Mouse (Mus musculus): ENCODE results near the gene Scn3a. TPM values are rescaled to one million over a fixed set of nuclear protein-coding genes. Genes with fewer than 3 reads are reported as not detected.

Gene Scn3a
- polyA plus RNA-seq (2015; fragmentation: Nextera tagmentation; extraction: Ambion mirVana): 1.5 and 3.6 TPM in 2 replicates

- Histone ChIP-seq H3K36me3 (no peaks in the 10 kb centered on the region), H3K4me3 (replicated peaks) (no peak within 1 kb of the TSS), H3K9me3 (no peaks in the 10 kb centered on the region), H3K27me3 (replicated peaks) (no peaks in the 10 kb centered on the region), H3K4me2 (replicated peaks) (no peak within 1 kb of the TSS), H3K27ac (no peak within 1 kb of the TSS), H3K4me1 (replicated peaks) (no peaks in the 10 kb centered on the region), H3K9ac (no peak within 1 kb of the TSS)
- peak; percentile 47 for ATAC-seq
- 24% methylated on average over 16 of the region's 16 CpGs for WGBS
Observed at GRCm38 (mm10) chr2:65566793-65567787, at the start of gene Scn3a. Gene Scn3a, minus strand, starts transcription at chr2:65567627.

GRCm38 (mm10) chr2:65611887-65612286 is 44.5 kb upstream of the Scn3a start:
- Histone ChIP-seq H3K9me3 (no peaks in the 10 kb centered on the region), H3K9ac (no peak overlapping the region), H3K27ac (no peak overlapping the region), H3K4me2 (replicated peaks) (no peak overlapping the region), H3K27me3 (replicated peaks) (no peaks in the 10 kb centered on the region), H3K4me3 (replicated peaks) (no peak overlapping the region), H3K4me1 (replicated peaks) (no peaks in the 10 kb centered on the region), H3K36me3 (no peaks in the 10 kb centered on the region)
- WGBS: 75% methylated on average over 4 of the region's 4 CpGs
- no peak for ATAC-seq

- no peaks in the 10 kb centered on the region for H3K4me1 ChIP-seq (replicated peaks)
- no peaks in the 10 kb centered on the region for H3K36me3 ChIP-seq
- no peak overlapping the region for H3K4me3 ChIP-seq (replicated peaks)
- no peak for ATAC-seq
- H3K9me3 ChIP-seq: no peaks in the 10 kb centered on the region
- no peak overlapping the region for H3K4me2 ChIP-seq (replicated peaks)
- H3K27me3 ChIP-seq (replicated peaks): no peaks in the 10 kb centered on the region
- H3K27ac ChIP-seq: no peak overlapping the region
- no peak overlapping the region for H3K9ac ChIP-seq
Observed at GRCm38 (mm10) chr2:65607813-65608212, 40.4 kb upstream of the Scn3a start.

- H3K4me2 ChIP-seq (replicated peaks): no peak overlapping the region
- 78% methylated on average over 5 of the region's 5 CpGs for WGBS
- no peaks in the 10 kb centered on the region for H3K36me3 ChIP-seq
Observed at GRCm38 (mm10) chr2:65587679-65588078, 20.3 kb upstream of the Scn3a start.

GRCm38 (mm10) chr2:65567925-65568324 is 498 bp upstream of the Scn3a start:
- H3K4me2 ChIP-seq (replicated peaks): no peak overlapping the region
- H3K36me3 ChIP-seq: no peaks in the 10 kb centered on the region
- H3K4me1 ChIP-seq (replicated peaks): no peaks in the 10 kb centered on the region
- H3K27ac ChIP-seq: no peak overlapping the region
- no peak for ATAC-seq
- H3K9me3 ChIP-seq: no peaks in the 10 kb centered on the region
- no peaks in the 10 kb centered on the region for H3K27me3 ChIP-seq (replicated peaks)
- no peak overlapping the region for H3K9ac ChIP-seq
- 93% methylated on average over 4 of the region's 4 CpGs for WGBS
- no peak overlapping the region for H3K4me3 ChIP-seq (replicated peaks)

More at GRCm38 (mm10) chr2:65587679-65588078, 20.3 kb upstream of the Scn3a start:
- Histone ChIP-seq H3K27me3 (replicated peaks) (no peaks in the 10 kb centered on the region), H3K27ac (no peak overlapping the region), H3K4me3 (replicated peaks) (no peak overlapping the region), H3K9me3 (no peaks in the 10 kb centered on the region), H3K4me1 (replicated peaks) (no peaks in the 10 kb centered on the region), H3K9ac (no peak overlapping the region)
- no peak for ATAC-seq

- Histone ChIP-seq H3K4me1 (replicated peaks) (no peaks in the 10 kb centered on the region), H3K4me3 (replicated peaks) (no peak overlapping the region), H3K4me2 (replicated peaks) (no peak overlapping the region), H3K9ac (no peak overlapping the region), H3K36me3 (no peaks in the 10 kb centered on the region), H3K9me3 (no peaks in the 10 kb centered on the region), H3K27me3 (replicated peaks) (no peaks in the 10 kb centered on the region), H3K27ac (no peak overlapping the region)
- ATAC-seq: no peak
- 30% methylated on average over 4 of the region's 4 CpGs for WGBS
Observed at GRCm38 (mm10) chr2:65563898-65564297, 3.5 kb downstream of the Scn3a start.

- H3K27me3 ChIP-seq (replicated peaks): no peaks in the 10 kb centered on the region
- H3K4me3 ChIP-seq (replicated peaks): no peak overlapping the region
- 60% methylated on average over 3 of the region's 3 CpGs for WGBS
- no peak overlapping the region for H3K27ac ChIP-seq
- H3K9me3 ChIP-seq: no peaks in the 10 kb centered on the region
- no peaks in the 10 kb centered on the region for H3K4me1 ChIP-seq (replicated peaks)
- H3K4me2 ChIP-seq (replicated peaks): no peak overlapping the region
- no peaks in the 10 kb centered on the region for H3K36me3 ChIP-seq
- H3K9ac ChIP-seq: no peak overlapping the region
- peak; percentile 76 for ATAC-seq
Observed at GRCm38 (mm10) chr2:65557719-65558118, 9.7 kb downstream of the Scn3a start.

- Histone ChIP-seq H3K4me2 (replicated peaks) (no peak overlapping the region), H3K36me3 (no peaks in the 10 kb centered on the region), H3K9ac (no peak overlapping the region), H3K27ac (no peak overlapping the region), H3K4me1 (replicated peaks) (no peaks in the 10 kb centered on the region), H3K9me3 (no peaks in the 10 kb centered on the region), H3K27me3 (replicated peaks) (no peaks in the 10 kb centered on the region), H3K4me3 (replicated peaks) (no peak overlapping the region)
- 77% methylated on average over 7 of the region's 7 CpGs for WGBS
- no peak for ATAC-seq
Observed at GRCm38 (mm10) chr2:65554662-65555061, 12.8 kb downstream of the Scn3a start.

- H3K9me3 ChIP-seq: no peaks in the 10 kb centered on the region
- H3K9ac ChIP-seq: no peak overlapping the region
- ATAC-seq: no peak
- 75% methylated on average over 3 of the region's 3 CpGs for WGBS
- no peak overlapping the region for H3K27ac ChIP-seq
- no peaks in the 10 kb centered on the region for H3K27me3 ChIP-seq (replicated peaks)
- H3K36me3 ChIP-seq: no peaks in the 10 kb centered on the region
- no peak overlapping the region for H3K4me3 ChIP-seq (replicated peaks)
- no peak overlapping the region for H3K4me2 ChIP-seq (replicated peaks)
- H3K4me1 ChIP-seq (replicated peaks): no peaks in the 10 kb centered on the region
Observed at GRCm38 (mm10) chr2:65553473-65553872, 14.0 kb downstream of the Scn3a start.

- Histone ChIP-seq H3K9me3 (no peaks in the 10 kb centered on the region), H3K27me3 (replicated peaks) (no peaks in the 10 kb centered on the region), H3K4me3 (replicated peaks) (no peak overlapping the region), H3K9ac (no peak overlapping the region), H3K36me3 (no peaks in the 10 kb centered on the region), H3K4me1 (replicated peaks) (no peaks in the 10 kb centered on the region), H3K4me2 (replicated peaks) (no peak overlapping the region), H3K27ac (no peak overlapping the region)
- 62% methylated on average over 3 of the region's 3 CpGs for WGBS
- no peak for ATAC-seq
Observed at GRCm38 (mm10) chr2:65552727-65553126, 14.7 kb downstream of the Scn3a start.

- H3K27me3 ChIP-seq (replicated peaks): no peaks in the 10 kb centered on the region
- ATAC-seq: 0 out of 2 replicates have a peak, but pooled peaks have one; percentile 29
- no peak overlapping the region for H3K27ac ChIP-seq
- 54% methylated on average over 5 of the region's 5 CpGs for WGBS
- H3K9ac ChIP-seq: no peak overlapping the region
- H3K4me2 ChIP-seq (replicated peaks): no peak overlapping the region
- H3K36me3 ChIP-seq: no peaks in the 10 kb centered on the region
- no peak overlapping the region for H3K4me3 ChIP-seq (replicated peaks)
- no peaks in the 10 kb centered on the region for H3K9me3 ChIP-seq
- H3K4me1 ChIP-seq (replicated peaks): no peaks in the 10 kb centered on the region
Observed at GRCm38 (mm10) chr2:65552222-65552621, 15.2 kb downstream of the Scn3a start.

- H3K36me3 ChIP-seq: no peaks in the 10 kb centered on the region
- no peak overlapping the region for H3K4me3 ChIP-seq (replicated peaks)
- no peak for ATAC-seq
- no peaks in the 10 kb centered on the region for H3K9me3 ChIP-seq
- H3K4me1 ChIP-seq (replicated peaks): no peaks in the 10 kb centered on the region
- no peaks in the 10 kb centered on the region for H3K27me3 ChIP-seq (replicated peaks)
- no peak overlapping the region for H3K27ac ChIP-seq
- WGBS: 24% methylated on average over 2 of the region's 2 CpGs
- H3K4me2 ChIP-seq (replicated peaks): no peak overlapping the region
- H3K9ac ChIP-seq: no peak overlapping the region
Observed at GRCm38 (mm10) chr2:65551736-65552135, 15.7 kb downstream of the Scn3a start.

GRCm38 (mm10) chr2:65550564-65550963 is 16.9 kb downstream of the Scn3a start:
- H3K4me3 ChIP-seq (replicated peaks): no peak overlapping the region
- no peak overlapping the region for H3K9ac ChIP-seq
- no peak overlapping the region for H3K4me2 ChIP-seq (replicated peaks)
- no peaks in the 10 kb centered on the region for H3K9me3 ChIP-seq
- no peak for ATAC-seq
- H3K4me1 ChIP-seq (replicated peaks): no peaks in the 10 kb centered on the region
- H3K27me3 ChIP-seq (replicated peaks): no peaks in the 10 kb centered on the region
- H3K27ac ChIP-seq: no peak overlapping the region
- 93% methylated on average over 3 of the region's 3 CpGs for WGBS
- no peaks in the 10 kb centered on the region for H3K36me3 ChIP-seq
